Mouse (Mus musculus) liver, embryonic 16.5 days (tissue): ENCODE measurements at regions not wholly inside any gene's neighbourhood (a gene's known extent, or its start where the extent isn't known, plus 50 kb on each side); places are given as distances from the start of the nearest gene placed in this dataset.

Experiments used
- ATAC-seq: fragments of 200-750 bp; cut with Nextera tagmentation; 2 replicates; pipeline ENCODE4 v1.8.0; 2017; ENCODE audit warnings: low read depth, mild to moderate bottlenecking, moderate number of reproducible peaks, moderate library complexity
- H3K27ac ChIP-seq: fragments of 300-500 bp; sonication (generic); 2 replicates; pipeline ENCODE4 v1.5.1; 2014; ENCODE audit warnings: mild to moderate bottlenecking, low read length
- H3K27me3 ChIP-seq: fragments of 300-500 bp; sonication (generic); 2 replicates; pipeline ENCODE4 v1.6.1; 2014; ENCODE audit warnings: low read depth, low read length, mixed read lengths; ENCODE audit not compliant: control insufficient read depth, insufficient read depth
- H3K36me3 ChIP-seq: fragments of 300-500 bp; sonication (generic); 2 replicates; pipeline ENCODE4 v1.6.1; 2014; ENCODE audit warnings: mild to moderate bottlenecking; ENCODE audit not compliant: control insufficient read depth, insufficient read depth
- H3K4me1 ChIP-seq: fragments of 300-500 bp; sonication (generic); 2 replicates; pipeline ENCODE4 v1.6.1; 2014; ENCODE audit warnings: low read depth, low read length, mixed read lengths; ENCODE audit not compliant: control insufficient read depth
- H3K4me2 ChIP-seq: fragments of 300-500 bp; sonication (generic); 2 replicates; pipeline ENCODE4 v1.6.1; 2014; ENCODE audit warnings: low read depth, low read length, mixed read lengths
- H3K4me3 ChIP-seq: fragments of 300-500 bp; sonication (generic); 2 replicates; pipeline ENCODE4 v1.5.1; 2014; ENCODE audit warnings: low read depth, mild to moderate bottlenecking, low read length
- H3K9ac ChIP-seq: fragments of 300-500 bp; sonication (generic); 2 replicates; pipeline ENCODE4 v1.6.1; 2014; ENCODE audit warnings: low read depth, low read length
- H3K9me3 ChIP-seq: fragments of 300-500 bp; sonication (generic); replicated peaks from 2 replicates; pipeline ENCODE4 v1.6.1; 2016; ENCODE audit warnings: low read length; ENCODE audit not compliant: control insufficient read depth
- WGBS: fragments of 180-500 bp; shearing (Covaris S2); extraction: QIAGEN DNeasy Blood & Tissue Kit; methylation state at CpG from one replicate; pipeline ENCODE4 v1.1.7; 2014; ENCODE audit not compliant: insufficient replicate concordance; 5-methylcytosine and 5-hydroxymethylcytosine counted together

DNA sequence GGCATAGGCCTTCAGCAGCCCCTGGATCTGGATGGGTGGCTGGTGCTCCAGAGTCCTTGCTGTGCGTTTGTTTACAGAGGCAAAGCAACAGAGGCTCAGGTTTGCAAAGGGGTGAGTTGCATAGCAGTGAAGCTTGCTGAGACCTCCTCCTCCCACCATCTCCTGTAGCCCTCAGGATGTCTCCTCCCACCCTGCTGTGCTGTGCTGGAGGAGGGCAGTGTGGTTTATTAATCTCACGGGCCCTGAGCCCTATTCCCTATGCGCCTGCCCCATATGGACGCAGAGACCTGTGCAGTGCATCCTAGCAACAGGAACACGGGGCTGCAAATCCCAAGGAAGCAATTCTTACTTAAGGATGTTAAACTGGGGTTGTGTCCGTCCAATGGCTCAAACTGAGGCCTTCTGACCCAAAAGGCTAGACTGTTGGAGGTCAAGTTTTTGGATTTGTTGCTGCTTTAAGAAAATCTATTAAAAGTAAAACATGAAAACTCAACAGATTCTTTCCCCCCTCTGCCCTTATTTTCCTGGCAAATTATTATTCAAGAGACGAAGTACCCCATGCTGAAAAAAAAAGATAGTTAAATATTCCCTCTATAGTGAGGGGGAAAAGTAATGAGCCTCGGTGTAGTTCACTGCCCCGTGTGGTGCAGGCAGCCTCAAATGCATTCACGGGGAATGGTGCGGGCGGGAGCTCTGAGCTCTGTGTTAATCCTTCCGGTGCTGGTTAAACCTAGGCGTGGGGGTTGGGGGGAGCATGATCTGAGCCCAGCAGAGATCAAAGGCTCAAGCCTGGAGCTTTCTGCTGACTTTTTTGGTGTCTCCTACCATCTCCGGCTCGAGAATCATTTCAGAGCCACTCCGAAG lies 297.8 kb downstream of the Cdh26 start:
- Histone ChIP-seq H3K4me3 (no peak overlapping the region), H3K4me2 (no peak overlapping the region), H3K27me3 (no peaks in the 10 kb centered on the region), H3K4me1 (no peaks in the 10 kb centered on the region), H3K9me3 (no peaks in the 10 kb centered on the region), H3K36me3 (no peaks in the 10 kb centered on the region), H3K9ac (no peak overlapping the region), H3K27ac (no peak overlapping the region)
- no peak for ATAC-seq
- 10% methylated on average over 17 of the region's 17 CpGs for WGBS

DNA sequence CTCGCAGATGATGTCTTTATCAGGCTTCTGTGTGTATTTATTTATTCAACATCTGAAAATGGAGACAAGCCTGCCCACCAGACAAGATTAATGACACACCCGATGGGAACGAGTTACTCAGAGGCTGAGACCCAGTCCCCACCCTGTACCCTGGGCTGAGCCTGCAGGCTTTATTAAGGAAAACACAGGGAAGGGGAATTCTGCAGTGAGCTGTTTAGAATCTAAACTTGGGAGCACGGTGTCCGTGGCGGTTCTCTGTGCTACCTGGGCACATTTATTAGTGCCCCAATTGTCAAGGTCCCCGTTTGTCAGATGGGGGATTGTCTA lies 298.4 kb downstream of the Cdh26 start:
- WGBS: 11% methylated on average over 7 of the region's 7 CpGs
- no peak overlapping the region for H3K4me2 ChIP-seq
- no peaks in the 10 kb centered on the region for H3K4me1 ChIP-seq
- H3K4me3 ChIP-seq: no peak overlapping the region
- no peak for ATAC-seq
- H3K9me3 ChIP-seq: no peaks in the 10 kb centered on the region
- no peak overlapping the region for H3K9ac ChIP-seq
- no peak overlapping the region for H3K27ac ChIP-seq
- no peaks in the 10 kb centered on the region for H3K36me3 ChIP-seq
- H3K27me3 ChIP-seq: no peaks in the 10 kb centered on the region

DNA sequence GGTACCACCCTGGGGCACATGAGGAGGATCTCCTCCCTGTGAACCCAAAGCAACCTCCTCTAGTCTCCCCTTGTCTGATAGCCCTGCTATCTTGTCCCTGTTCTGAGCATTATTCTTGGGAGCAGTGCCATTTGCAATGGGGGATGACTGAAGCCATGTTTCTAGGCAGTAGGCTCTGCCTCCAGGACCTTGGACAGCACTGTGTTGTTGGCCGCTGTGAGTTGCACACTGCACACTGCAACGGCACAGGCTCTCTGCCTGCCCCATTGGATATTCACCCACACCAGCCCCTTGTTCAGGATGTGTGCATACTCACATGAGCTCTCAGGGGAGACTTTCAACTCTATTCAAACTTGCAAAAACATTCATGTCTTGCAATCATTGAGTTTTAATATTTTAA lies 304.8 kb downstream of the Cdh26 start:
- H3K9me3 ChIP-seq: no peaks in the 10 kb centered on the region
- no peaks in the 10 kb centered on the region for H3K27me3 ChIP-seq
- H3K4me1 ChIP-seq: no peaks in the 10 kb centered on the region
- no peaks in the 10 kb centered on the region for H3K36me3 ChIP-seq
- H3K4me3 ChIP-seq: no peak overlapping the region
- no peak overlapping the region for H3K9ac ChIP-seq
- H3K4me2 ChIP-seq: no peak overlapping the region
- ATAC-seq: no peak
- H3K27ac ChIP-seq: no peak overlapping the region
- whole genome bisulfite sequencing: 19% methylated on average over 2 of the region's 2 CpGs

DNA sequence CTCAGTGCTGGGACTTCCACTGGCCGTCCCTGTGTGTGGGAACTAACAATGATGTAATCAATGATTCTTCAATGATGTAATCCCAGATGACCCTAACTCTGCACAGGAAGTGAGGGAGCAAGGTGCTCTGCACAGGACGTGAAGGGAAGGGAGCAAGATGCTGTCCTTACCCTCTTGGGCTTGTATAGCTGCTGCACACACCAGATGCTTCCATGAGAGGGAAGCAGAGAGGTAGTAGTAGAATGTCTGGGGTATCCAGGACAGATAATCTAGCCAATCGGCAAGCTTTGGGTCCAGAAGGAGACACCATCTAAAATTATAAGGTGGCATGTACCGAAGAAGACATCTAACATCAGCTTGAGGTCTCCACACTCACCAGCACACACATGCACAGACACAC lies 314.3 kb downstream of the Cdh26 start:
- no peaks in the 10 kb centered on the region for H3K9me3 ChIP-seq
- H3K4me2 ChIP-seq: no peak overlapping the region
- no peak overlapping the region for H3K4me3 ChIP-seq
- no peaks in the 10 kb centered on the region for H3K27me3 ChIP-seq
- H3K27ac ChIP-seq: no peak overlapping the region
- H3K36me3 ChIP-seq: no peaks in the 10 kb centered on the region
- 57% methylated on average over 4 of the region's 4 CpGs for WGBS
- no peaks in the 10 kb centered on the region for H3K4me1 ChIP-seq
- H3K9ac ChIP-seq: no peak overlapping the region
- ATAC-seq: no peak

DNA sequence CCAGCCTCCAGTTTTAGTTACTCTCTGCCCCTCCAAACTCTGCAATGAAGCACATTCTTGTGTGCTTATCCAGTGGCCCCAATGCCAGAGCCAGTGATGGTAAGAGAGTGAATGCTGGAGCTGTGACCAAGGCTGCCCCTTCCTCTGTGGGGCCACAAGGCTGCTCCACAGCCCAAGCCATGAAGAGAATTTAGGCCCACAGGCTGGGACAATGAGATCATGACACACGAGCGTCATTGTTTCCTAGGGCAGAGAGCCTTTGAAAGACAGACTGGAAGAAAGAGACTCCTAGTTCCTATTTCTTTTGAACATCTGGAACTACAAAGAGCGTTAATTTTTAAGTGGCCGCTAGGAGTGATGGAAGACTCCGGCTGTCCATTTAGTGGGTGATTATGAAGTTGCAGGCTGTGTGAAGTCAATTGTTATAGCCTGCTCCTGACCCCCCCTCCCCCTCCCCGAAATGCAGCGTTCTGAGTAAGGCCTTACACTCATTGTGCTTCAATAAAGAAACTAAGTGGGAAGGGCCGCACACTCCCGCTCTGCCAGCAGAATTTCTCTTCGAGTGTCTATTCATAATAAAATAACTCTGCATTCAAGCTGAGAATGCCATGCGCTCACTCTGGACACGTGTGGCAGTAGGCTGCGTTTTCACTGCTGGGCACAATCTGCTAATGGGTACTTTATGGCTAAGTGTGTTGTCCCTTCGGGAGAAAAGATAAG lies 315.1 kb downstream of the Cdh26 start:
- no peaks in the 10 kb centered on the region for H3K27me3 ChIP-seq
- 65% methylated on average over 14 of the region's 14 CpGs for WGBS

DNA sequence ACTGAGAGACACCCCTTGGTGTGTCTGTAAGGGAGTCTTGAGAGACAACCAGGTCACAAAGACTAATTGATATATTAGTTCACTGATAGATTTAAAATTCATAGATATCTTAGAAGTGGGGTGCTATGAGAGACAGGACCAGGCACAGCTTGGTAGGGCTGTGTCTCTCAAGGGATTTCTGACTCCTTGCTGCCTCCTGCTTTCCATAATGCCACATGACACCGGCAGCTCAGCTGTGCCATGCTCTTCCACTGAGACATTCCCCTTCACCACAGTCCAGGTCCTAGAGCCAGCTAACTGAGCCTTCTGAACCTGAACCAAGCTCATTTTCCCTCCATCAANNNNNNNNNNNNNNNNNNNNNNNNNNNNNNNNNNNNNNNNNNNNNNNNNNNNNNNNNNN lies 320.9 kb downstream of the Cdh26 start:
- Histone ChIP-seq H3K4me2 (no peak overlapping the region), H3K27me3 (no peaks in the 10 kb centered on the region), H3K27ac (no peak overlapping the region), H3K9ac (no peak overlapping the region), H3K4me1 (no peaks in the 10 kb centered on the region), H3K9me3 (no peaks in the 10 kb centered on the region), H3K36me3 (no peaks in the 10 kb centered on the region), H3K4me3 (no peak overlapping the region)
- no peak for ATAC-seq
- 56% methylated on average over 1 of the region's 1 CpGs for WGBS

More for the DNA sequence above, 315.1 kb downstream of the Cdh26 start:
- no peaks in the 10 kb centered on the region for H3K36me3 ChIP-seq
- no peak overlapping the region for H3K27ac ChIP-seq
- ATAC-seq: no peak
- no peak overlapping the region for H3K9ac ChIP-seq
- no peaks in the 10 kb centered on the region for H3K9me3 ChIP-seq
- no peak overlapping the region for H3K4me3 ChIP-seq
- H3K4me2 ChIP-seq: no peak overlapping the region
- no peaks in the 10 kb centered on the region for H3K4me1 ChIP-seq

DNA sequence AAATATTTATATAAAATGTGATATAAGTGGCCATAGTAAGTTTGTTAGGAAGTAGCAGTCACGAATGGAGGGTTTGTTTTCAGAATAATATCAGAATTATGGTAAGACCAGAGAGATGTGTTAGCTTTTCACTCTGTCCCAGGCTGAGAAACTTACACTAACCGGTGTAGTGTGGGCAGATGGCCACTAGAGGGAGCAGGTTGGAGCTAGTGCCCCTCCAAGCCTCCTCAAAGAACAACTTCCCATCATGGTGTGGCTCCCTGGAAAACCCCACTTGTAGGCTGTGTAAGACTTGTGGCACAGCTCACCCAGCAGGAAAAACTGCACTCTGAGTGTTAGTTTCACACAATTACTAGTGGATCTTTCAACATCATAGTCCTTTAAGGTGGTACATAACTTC lies 328.0 kb downstream of the Cdh26 start:
- Histone ChIP-seq H3K4me3 (no peak overlapping the region), H3K27ac (no peak overlapping the region), H3K9me3 (no peaks in the 10 kb centered on the region), H3K36me3 (no peaks in the 10 kb centered on the region), H3K9ac (no peak overlapping the region), H3K4me2 (no peak overlapping the region), H3K4me1 (no peaks in the 10 kb centered on the region), H3K27me3 (no peaks in the 10 kb centered on the region)
- 0% methylated on average over 2 of the region's 2 CpGs for WGBS
- no peak for ATAC-seq

DNA sequence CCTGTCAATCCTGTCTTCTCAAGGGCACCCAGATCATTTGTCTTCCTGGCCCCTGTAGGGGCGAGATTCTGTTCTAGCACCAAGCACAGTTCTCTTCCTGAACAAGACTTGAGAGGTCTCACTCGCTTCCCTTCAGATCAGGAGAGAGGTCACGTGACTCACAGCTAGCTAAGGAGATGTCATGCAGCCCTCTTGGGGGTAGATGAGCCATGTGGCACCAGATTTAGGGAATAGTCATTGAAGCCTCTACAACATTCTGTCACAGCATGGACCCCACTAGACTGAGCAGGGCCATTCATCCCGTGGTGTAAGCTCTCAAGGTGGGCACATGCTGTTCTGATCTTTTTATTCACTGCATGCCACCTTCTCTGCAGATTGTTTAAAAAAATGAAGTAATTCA lies 338.2 kb downstream of the Cdh26 start:
- Histone ChIP-seq H3K4me1 (no peaks in the 10 kb centered on the region), H3K9me3 (no peaks in the 10 kb centered on the region), H3K9ac (no peak overlapping the region), H3K4me3 (no peak overlapping the region), H3K27ac (no peak overlapping the region), H3K4me2 (no peak overlapping the region), H3K36me3 (no peaks in the 10 kb centered on the region), H3K27me3 (no peaks in the 10 kb centered on the region)
- no peak for ATAC-seq
- 45% methylated on average over 4 of the region's 4 CpGs for WGBS

DNA sequence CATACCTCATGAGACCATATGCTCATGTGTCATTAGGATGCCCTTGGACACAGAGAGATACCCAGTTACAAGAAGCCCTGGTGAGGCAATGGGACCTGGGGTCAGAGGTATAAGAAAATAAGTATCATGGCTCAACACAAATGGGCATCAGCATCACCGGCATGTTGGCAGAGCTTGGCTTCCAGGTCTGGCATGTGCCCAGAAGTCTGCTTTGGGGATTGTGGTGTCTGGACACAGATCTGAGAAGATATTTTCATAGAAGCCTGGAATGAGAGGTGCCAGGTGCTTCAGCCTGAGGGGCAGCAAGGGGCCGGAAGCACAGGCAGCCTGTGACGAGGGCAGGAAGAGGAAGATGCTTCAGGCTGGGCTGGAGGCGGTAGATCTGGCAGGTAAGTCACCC lies 338.7 kb downstream of the Cdh26 start:
- H3K27me3 ChIP-seq: no peaks in the 10 kb centered on the region
- no peak overlapping the region for H3K4me3 ChIP-seq
- WGBS: 61% methylated on average over 4 of the region's 4 CpGs
- H3K36me3 ChIP-seq: no peaks in the 10 kb centered on the region
- ATAC-seq: no peak
- H3K9me3 ChIP-seq: no peaks in the 10 kb centered on the region
- no peaks in the 10 kb centered on the region for H3K4me1 ChIP-seq
- no peak overlapping the region for H3K9ac ChIP-seq
- H3K27ac ChIP-seq: no peak overlapping the region
- no peak overlapping the region for H3K4me2 ChIP-seq
